Mouse (Mus musculus) midbrain, embryonic 16.5 days (tissue): ENCODE data around the gene Pgp. TPM values are rescaled to one million over a fixed set of nuclear protein-coding genes. Genes with fewer than 3 reads are reported as not detected.
A peak's percentile ranks its signal among the peaks of the same experiment; 100 is the strongest.

Experiments
- ATAC-seq: fragments of 200-750 bp; cut with Nextera tagmentation; 2 replicates; pipeline ENCODE4 v1.8.0; 2017; ENCODE audit warnings: moderate TSS enrichment
- H3K27ac ChIP-seq: fragments of 300-500 bp; sonication (generic); 2 replicates; pipeline ENCODE4 v1.5.1; 2014; ENCODE audit warnings: mild to moderate bottlenecking, low read length, mixed read lengths
- H3K27me3 ChIP-seq: fragments of 300-500 bp; sonication (generic); 2 replicates; pipeline ENCODE4 v1.6.1; 2014; ENCODE audit warnings: low read depth, low read length, mixed read lengths; ENCODE audit not compliant: control insufficient read depth, insufficient read depth
- H3K36me3 ChIP-seq: fragments of 300-500 bp; sonication (generic); 2 replicates; pipeline ENCODE4 v1.6.1; 2014; ENCODE audit warnings: mild to moderate bottlenecking, low read length, moderate library complexity, mixed read lengths; ENCODE audit not compliant: control insufficient read depth, insufficient read depth
- H3K4me1 ChIP-seq: fragments of 300-500 bp; sonication (generic); 2 replicates; pipeline ENCODE4 v1.6.1; 2014; ENCODE audit warnings: mild to moderate bottlenecking, low read length, mixed read lengths; ENCODE audit not compliant: control insufficient read depth, insufficient read depth
- H3K4me2 ChIP-seq: fragments of 300-500 bp; sonication (generic); 2 replicates; pipeline ENCODE4 v1.6.1; 2014; ENCODE audit warnings: mild to moderate bottlenecking, low read length, mixed read lengths
- H3K4me3 ChIP-seq: fragments of 300-500 bp; sonication (generic); 2 replicates; pipeline ENCODE4 v1.5.1; 2014; ENCODE audit warnings: low read depth, mild to moderate bottlenecking, low read length, moderate library complexity, mixed read lengths
- H3K9ac ChIP-seq: fragments of 300-500 bp; sonication (generic); 2 replicates; pipeline ENCODE4 v1.6.1; 2014; ENCODE audit warnings: low read depth, low read length, mixed read lengths
- H3K9me3 ChIP-seq: fragments of 300-500 bp; sonication (generic); replicated peaks from 2 replicates; pipeline ENCODE4 v1.6.1; 2014; ENCODE audit warnings: mild to moderate bottlenecking, low read length, mixed read lengths; ENCODE audit not compliant: control insufficient read depth, poor library complexity, severe bottlenecking
- WGBS: fragments of 180-500 bp; shearing (Covaris S2); extraction: QIAGEN DNeasy Blood & Tissue Kit; methylation state at CpG from one replicate; pipeline ENCODE4 v1.1.7; 2014; 5-methylcytosine and 5-hydroxymethylcytosine counted together
- polyA plus RNA-seq: library from polyadenylated mRNA; unstranded; fragments of >200 nt; fragmentation: Nextera tagmentation; extraction: Ambion mirVana; gene quantifications from 2 replicates; pipeline ENCODE4 v1.2.1, GENCODE M21; 2015

Gene Pgp
- polyA plus RNA-seq, 1 experiment from 2014 or later, result 70.2 TPM

GRCm38 (mm10) chr17:24437016-24437415 is 33.2 kb upstream of the Pgp start:
- Histone ChIP-seq H3K4me1 (no peaks in the 10 kb centered on the region), H3K4me2 (no peak overlapping the region), H3K27me3 (no peaks in the 10 kb centered on the region), H3K4me3 (no peak overlapping the region), H3K9ac (no peak overlapping the region), H3K9me3 (no peaks in the 10 kb centered on the region), H3K36me3 (peaks cover 10% of the 10 kb centered on the region), H3K27ac (no peak overlapping the region)
- WGBS, result 76% methylated on average over 5 of the region's 5 CpGs
- peak; percentile 43; the same call in 1 of the 2 replicates for ATAC-seq

GRCm38 (mm10) chr17:24440377-24440776 is 29.8 kb upstream of the Pgp start:
- Histone ChIP-seq H3K27ac (no peak overlapping the region), H3K9me3 (no peaks in the 10 kb centered on the region), H3K36me3 (peaks cover 36% of the 10 kb centered on the region), H3K4me3 (no peak overlapping the region), H3K27me3 (no peaks in the 10 kb centered on the region), H3K4me2 (no peak overlapping the region), H3K9ac (no peak overlapping the region), H3K4me1 (no peaks in the 10 kb centered on the region)
- WGBS, result 94% methylated on average over 8 of the region's 8 CpGs
- no peak for ATAC-seq

- Histone ChIP-seq H3K9me3 (no peaks in the 10 kb centered on the region), H3K4me1 (no peaks in the 10 kb centered on the region), H3K36me3 (peaks cover 43% of the 10 kb centered on the region), H3K27me3 (no peaks in the 10 kb centered on the region), H3K4me3 (no peak overlapping the region), H3K27ac (no peak overlapping the region), H3K9ac (no peak overlapping the region), H3K4me2 (no peak overlapping the region)
- ATAC-seq, result no peak
- 49% methylated on average over 2 of the region's 2 CpGs for WGBS
Measured at GRCm38 (mm10) chr17:24441148-24441547, 29.0 kb upstream of the Pgp start.

- Histone ChIP-seq H3K27ac (no peak overlapping the region), H3K4me2 (no peak overlapping the region), H3K27me3 (no peaks in the 10 kb centered on the region), H3K9me3 (no peaks in the 10 kb centered on the region), H3K9ac (no peak overlapping the region), H3K4me3 (no peak overlapping the region), H3K4me1 (no peaks in the 10 kb centered on the region), H3K36me3 (peaks cover 52% of the 10 kb centered on the region)
- ATAC-seq, result no peak
- 93% methylated on average over 14 of the region's 14 CpGs for WGBS
Measured at GRCm38 (mm10) chr17:24442107-24442506, 28.1 kb upstream of the Pgp start.

- no peaks in the 10 kb centered on the region for H3K27me3 ChIP-seq
- ATAC-seq, result no peak
Measured at GRCm38 (mm10) chr17:24442632-24443155, 27.5 kb upstream of the Pgp start, which contains the start of gene Dnase1l2. Dnase1l2 (minus strand) TSS chr17:24443105.

GRCm38 (mm10) chr17:24443409-24443808 is 26.8 kb upstream of the Pgp start:
- no peak overlapping the region for H3K4me2 ChIP-seq
- no peak overlapping the region for H3K27ac ChIP-seq
- H3K27me3 ChIP-seq, result no peaks in the 10 kb centered on the region
- ATAC-seq, result no peak
- 95% methylated on average over 4 of the region's 4 CpGs for WGBS
- no peaks in the 10 kb centered on the region for H3K4me1 ChIP-seq
- no peaks in the 10 kb centered on the region for H3K9me3 ChIP-seq
- no peak overlapping the region for H3K9ac ChIP-seq
- H3K36me3 ChIP-seq, result peaks cover 62% of the 10 kb centered on the region
- H3K4me3 ChIP-seq, result no peak overlapping the region

More at GRCm38 (mm10) chr17:24442632-24443155, 27.5 kb upstream of the Pgp start, which contains the start of gene Dnase1l2:
- WGBS, result 82% methylated on average over 7 of the region's 7 CpGs
- no peak within 1 kb of the TSS for H3K27ac ChIP-seq
- no peak within 1 kb of the TSS for H3K9ac ChIP-seq
- no peak within 1 kb of the TSS for H3K4me2 ChIP-seq
- H3K4me1 ChIP-seq, result no peaks in the 10 kb centered on the region
- no peak within 1 kb of the TSS for H3K4me3 ChIP-seq
- peaks cover 56% of the 10 kb centered on the region for H3K36me3 ChIP-seq
- H3K9me3 ChIP-seq, result no peaks in the 10 kb centered on the region

GRCm38 (mm10) chr17:24446590-24446989 is 23.6 kb upstream of the Pgp start:
- WGBS, result 95% methylated on average over 8 of the region's 8 CpGs
- H3K4me2 ChIP-seq, result no peak overlapping the region
- H3K4me1 ChIP-seq, result no peaks in the 10 kb centered on the region
- H3K27ac ChIP-seq, result no peak overlapping the region
- no peak for ATAC-seq
- H3K4me3 ChIP-seq, result no peak overlapping the region
- no peaks in the 10 kb centered on the region for H3K27me3 ChIP-seq
- H3K36me3 ChIP-seq, result peaks cover 75% of the 10 kb centered on the region
- no peak overlapping the region for H3K9ac ChIP-seq
- H3K9me3 ChIP-seq, result no peaks in the 10 kb centered on the region

GRCm38 (mm10) chr17:24449507-24449906 is 20.7 kb upstream of the Pgp start:
- no peak overlapping the region for H3K9ac ChIP-seq
- ATAC-seq, result no peak
- WGBS, result 98% methylated on average over 6 of the region's 6 CpGs
- peaks cover 14% of the 10 kb centered on the region for H3K4me1 ChIP-seq
- no peaks in the 10 kb centered on the region for H3K27me3 ChIP-seq
- no peak overlapping the region for H3K4me3 ChIP-seq
- H3K4me2 ChIP-seq, result no peak overlapping the region
- no peak overlapping the region for H3K27ac ChIP-seq
- H3K36me3 ChIP-seq, result peaks cover 56% of the 10 kb centered on the region
- H3K9me3 ChIP-seq, result no peaks in the 10 kb centered on the region

- Histone ChIP-seq H3K4me2 (no peak overlapping the region), H3K36me3 (peaks cover 42% of the 10 kb centered on the region), H3K9ac (no peak overlapping the region), H3K27ac (no peak overlapping the region), H3K27me3 (no peaks in the 10 kb centered on the region), H3K9me3 (no peaks in the 10 kb centered on the region), H3K4me1 (peaks cover 14% of the 10 kb centered on the region), H3K4me3 (no peak overlapping the region)
- WGBS, result 95% methylated on average over 6 of the region's 6 CpGs
- ATAC-seq, result no peak
Measured at GRCm38 (mm10) chr17:24451220-24451619, 19.0 kb upstream of the Pgp start.
